ENCODE assay signal across 8 mouse cellular contexts in the genomic region with DNA sequence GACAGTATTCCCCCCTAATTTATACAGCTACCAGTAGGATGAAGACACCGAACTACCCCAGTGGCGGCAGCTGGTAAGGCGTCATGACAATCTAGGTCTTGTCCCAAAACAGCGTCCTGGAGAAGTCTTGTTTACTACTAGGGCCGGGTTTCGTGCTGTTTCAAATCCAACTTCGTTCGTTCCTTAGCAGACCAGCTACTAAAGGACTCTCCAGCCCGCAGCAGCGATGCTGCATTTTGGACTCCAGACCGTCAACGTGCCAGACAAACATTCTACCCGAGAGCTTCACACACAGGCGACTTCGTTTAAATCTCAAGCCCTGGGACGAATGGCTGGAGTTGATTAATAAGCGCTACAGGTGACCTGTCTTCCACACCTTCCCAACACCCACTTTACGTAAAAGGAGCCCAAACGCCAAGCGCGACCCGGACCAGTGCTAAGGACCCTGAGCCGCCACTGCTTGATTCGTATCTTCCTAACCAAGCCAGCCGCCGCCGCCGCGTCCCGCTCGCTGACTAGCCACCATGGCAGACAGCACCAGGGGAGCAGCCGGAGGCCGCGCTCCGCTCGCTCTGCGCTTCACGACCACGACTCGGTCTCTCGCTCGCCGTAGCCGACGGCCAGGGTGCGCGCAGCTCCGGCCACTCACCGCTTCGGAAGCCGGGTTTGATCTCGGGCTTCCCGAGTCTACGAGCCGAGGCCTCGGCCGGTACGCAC. TPM values are rescaled to one million over a fixed set of nuclear protein-coding genes. Genes with fewer than 3 reads are reported as not detected.
DNase-seq lines count a peak whose midpoint lies in the region; ATAC-seq lines count a peak whose summit lies in the region.

No protein-coding gene starts in this region.

- H3K9ac ChIP-seq in forebrain, embryonic 13.5 days = peak overlapping the region; percentile 98
- H3K9ac ChIP-seq in intestine, embryonic 14.5 days (ENCODE audit: low read length) = peak overlapping the region; percentile 98
- H3K9ac ChIP-seq in midbrain, embryonic 15.5 days = peak overlapping the region; percentile 86

- H3K4me3 ChIP-seq in forebrain, embryonic 13.5 days = peak overlapping the region; percentile 99
- H3K4me3 ChIP-seq in intestine, embryonic 14.5 days (ENCODE audit: low read depth, low read length) = peak overlapping the region; percentile 96
- H3K4me3 ChIP-seq in midbrain, embryonic 15.5 days = peak overlapping the region; percentile 96

- peak overlapping the region; percentile 81 for H3K4me2 ChIP-seq in forebrain, embryonic 13.5 days
- H3K4me2 ChIP-seq in intestine, embryonic 14.5 days (ENCODE audit: low read length) = peak overlapping the region; percentile 82
- H3K4me2 ChIP-seq in midbrain, embryonic 15.5 days = peak overlapping the region; percentile 79

- H3K36me3 ChIP-seq in forebrain, embryonic 13.5 days (ENCODE audit: poor library complexity, severe bottlenecking) = peaks cover 40% of the 10 kb centered on the region
- H3K36me3 ChIP-seq in intestine, embryonic 14.5 days (ENCODE audit: control insufficient read depth, insufficient read depth, low read length) = peaks cover 38% of the 10 kb centered on the region
- peaks cover 19% of the 10 kb centered on the region for H3K36me3 ChIP-seq in midbrain, embryonic 15.5 days (replicated peaks)

- no peaks in the 10 kb centered on the region for H3K9me3 ChIP-seq in forebrain, embryonic 13.5 days (replicated peaks)
- no peaks in the 10 kb centered on the region for H3K9me3 ChIP-seq in intestine, embryonic 14.5 days (ENCODE audit: control insufficient read depth, low read length)
- no peaks in the 10 kb centered on the region for H3K9me3 ChIP-seq in midbrain, embryonic 15.5 days

- H3K27me3 ChIP-seq in forebrain, embryonic 13.5 days = no peaks in the 10 kb centered on the region
- H3K27me3 ChIP-seq in intestine, embryonic 14.5 days (replicated peaks; ENCODE audit: control insufficient read depth, insufficient read depth, low read length) = no peaks in the 10 kb centered on the region
- H3K27me3 ChIP-seq in midbrain, embryonic 15.5 days (replicated peaks) = no peaks in the 10 kb centered on the region

- intact Hi-C loops in left cerebral cortex, postnatal 10 days (cut with DNase I) = no loop called here

- DNase-seq in left cerebral cortex, postnatal 10 days (ENCODE audit: extremely low spot score in 1 of 2, low spot score in 2 of 2) = peak; percentile 53 to 75
- DNase-seq in left cerebral cortex, adult 11 months (ENCODE audit: low spot score) = no peak
- peak; percentile 55 to 63 for DNase-seq in adrenal gland, postnatal 36 days
- DNase-seq in intestine, embryonic 14.5 days (ENCODE audit: low spot score) = no peak
- DNase-seq in liver = peak; percentile 65
- peak; percentile 69 for DNase-seq in testis, postnatal 10 days (ENCODE audit: low spot score)

- H3K4me1 ChIP-seq in forebrain, embryonic 13.5 days = peaks cover 23% of the 10 kb centered on the region
- peaks cover 14% of the 10 kb centered on the region; the same call in 1 of the 2 replicates for H3K4me1 ChIP-seq in intestine, embryonic 14.5 days (replicated peaks; ENCODE audit: control insufficient read depth, insufficient read depth, low read length)
- peaks cover 22% of the 10 kb centered on the region for H3K4me1 ChIP-seq in midbrain, embryonic 15.5 days

- under 1% methylated on average over 58 of the region's 58 CpGs for WGBS in forebrain, embryonic 13.5 days
- WGBS in intestine, embryonic 14.5 days = under 1% methylated on average over 58 of the region's 58 CpGs
- under 1% methylated on average over 58 of the region's 58 CpGs for WGBS in midbrain, embryonic 15.5 days

- no peak; the same call in 1 of the 2 replicates for ATAC-seq in forebrain, embryonic 13.5 days
- ATAC-seq in intestine, embryonic 14.5 days (replicated peaks; ENCODE audit: low FRiP score, low TSS enrichment, low read depth) = peak; percentile 57
- ATAC-seq in midbrain, embryonic 15.5 days (replicated peaks) = peak; percentile 81

- peak overlapping the region; percentile 89 for H3K27ac ChIP-seq in forebrain, embryonic 13.5 days
- H3K27ac ChIP-seq in intestine, embryonic 14.5 days (ENCODE audit: low read depth) = peak overlapping the region; percentile 80
- peak overlapping the region; percentile 82 for H3K27ac ChIP-seq in midbrain, embryonic 15.5 days

RNA-seq across cellular contexts. Expression of a gene that starts 0.6 kb away (rescaled TPM):
- 100 to 1,000 TPM; 368 to 394 TPM for total RNA-seq in left cerebral cortex, postnatal 10 days (2021)
- total RNA-seq in adrenal gland, postnatal 36 days (2021) = 100 to 1,000 TPM; 740 to 770 TPM
- 732 and 770 TPM in 2 replicates for polyA plus RNA-seq in forebrain, embryonic 13.5 days (2015; fragmentation: Nextera tagmentation; extraction: Ambion mirVana)
- 1,183 and 1,258 TPM in 2 replicates for polyA plus RNA-seq in intestine, embryonic 14.5 days (2014; fragmentation: Nextera tagmentation; extraction: Ambion mirVana)
- 524 and 551 TPM in 2 replicates for polyA plus RNA-seq in midbrain, embryonic 15.5 days (2015; fragmentation: Nextera tagmentation; extraction: Ambion mirVana)

RNA-seq across cellular contexts. Expression of a gene that starts 20.4 kb away (rescaled TPM):
- 10 to 100 TPM; 70.3 to 75.6 TPM for total RNA-seq in left cerebral cortex, postnatal 10 days (2021)
- total RNA-seq in adrenal gland, postnatal 36 days (2021) = 100 to 1,000 TPM; 111 to 122 TPM
- 281 and 290 TPM in 2 replicates for polyA plus RNA-seq in forebrain, embryonic 13.5 days (2015; fragmentation: Nextera tagmentation; extraction: Ambion mirVana)
- 368 and 380 TPM in 2 replicates for polyA plus RNA-seq in intestine, embryonic 14.5 days (2014; fragmentation: Nextera tagmentation; extraction: Ambion mirVana)
- polyA plus RNA-seq in midbrain, embryonic 15.5 days (2015; fragmentation: Nextera tagmentation; extraction: Ambion mirVana) = 198 and 209 TPM in 2 replicates

Comparison
In these comparisons a context has a peak if more than half of its experiments do, and no peak if none do; other contexts are left out.
1. DNase-seq: peak in left cerebral cortex, postnatal 10 days (2 of 2), adrenal gland, postnatal 36 days (2 of 2), liver (single experiment) and testis, postnatal 10 days (single experiment); none in left cerebral cortex, adult 11 months (single experiment) and intestine, embryonic 14.5 days (single experiment).
2. Peak in every context shown above with its lines, with median percentiles within 50 percentile points of each other: H3K27ac ChIP-seq, H3K4me2 ChIP-seq, H3K4me3 ChIP-seq and H3K9ac ChIP-seq.